Mouse (Mus musculus) cerebellum, adult 2 months (tissue): Measurements from ENCODE around the gene Prss21.

Experiments used
- CTCF ChIP-seq: fragments of 200-500 bp; IDR thresholded peaks from 2 replicates; pipeline ENCODE4 v1.5.1; 2011; ENCODE audit warnings: low read depth, mild to moderate bottlenecking, control low read depth, low read length, moderate library complexity, borderline replicate concordance; ENCODE audit not compliant: insufficient read depth
- POLR2A ChIP-seq: fragments of 200-500 bp; IDR thresholded peaks from 2 replicates; pipeline ENCODE4 v1.6.1; 2011; ENCODE audit warnings: low read length, control low read depth, borderline replicate concordance; ENCODE audit not compliant: insufficient read depth

- TF ChIP-seq CTCF (no peak), POLR2A (no peak)
These were observed 9.9 kb upstream of the Prss21 start for GRCm38 (mm10) chr17:23857913-23858312.
